Mouse (Mus musculus): ENCODE results near the gene Manba. TPM values are rescaled to one million over a fixed set of nuclear protein-coding genes. Genes with fewer than 3 reads are reported as not detected.

Gene Manba
- polyA plus RNA-seq, 1 experiment from 2014 or later: 9.2 TPM

DNA sequence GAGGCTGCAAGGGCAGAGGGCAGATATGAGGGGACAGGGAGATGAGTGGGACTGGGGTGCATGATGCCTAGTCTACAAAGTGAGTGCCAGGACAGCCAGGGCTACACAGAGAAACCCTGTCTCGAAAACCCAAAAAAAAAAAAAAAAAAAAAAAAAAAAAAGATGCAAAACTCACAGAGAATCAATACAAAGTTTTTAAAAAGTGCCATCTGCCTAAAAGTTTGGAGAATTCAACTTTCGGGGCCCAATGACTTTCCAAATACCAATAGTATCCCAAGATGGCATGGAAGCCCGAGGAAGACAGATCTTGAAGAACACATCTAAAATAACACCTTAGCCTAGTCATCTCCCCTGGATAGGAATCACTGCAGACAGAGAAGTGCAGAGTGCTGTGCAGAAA, 112.9 kb downstream of the Manba start:
- Histone ChIP-seq H3K4me2 (replicated peaks; ENCODE audit: low read depth, low read length) (no peak overlapping the region), H3K4me1 (ENCODE audit: insufficient read depth, low read depth, low read length) (0 out of 2 replicates have a peak, but pooled peaks cover 3% of the 10 kb centered on the region), H3K4me3 (ENCODE audit: low read depth, low read length) (no peak overlapping the region), H3K27me3 (replicated peaks; ENCODE audit: insufficient read depth, low read length) (no peaks in the 10 kb centered on the region), H3K36me3 (ENCODE audit: insufficient read depth, low read length) (peaks cover 36% of the 10 kb centered on the region; the same call in 1 of the 2 replicates), H3K27ac (ENCODE audit: low read length) (no peak overlapping the region), H3K9ac (replicated peaks; ENCODE audit: low read depth) (no peak overlapping the region), H3K9me3 (ENCODE audit: low read length) (no peaks in the 10 kb centered on the region)
- TF ChIP-seq CTCF (IDR thresholded peaks at IDR 0.05) (no peak), EP300 (IDR thresholded peaks at IDR 0.05) (no peak)
- ATAC-seq: no peak
- 76% methylated on average over 3 of the region's 3 CpGs for WGBS
- DNase-seq (ENCODE audit: low spot score): no peak

DNA sequence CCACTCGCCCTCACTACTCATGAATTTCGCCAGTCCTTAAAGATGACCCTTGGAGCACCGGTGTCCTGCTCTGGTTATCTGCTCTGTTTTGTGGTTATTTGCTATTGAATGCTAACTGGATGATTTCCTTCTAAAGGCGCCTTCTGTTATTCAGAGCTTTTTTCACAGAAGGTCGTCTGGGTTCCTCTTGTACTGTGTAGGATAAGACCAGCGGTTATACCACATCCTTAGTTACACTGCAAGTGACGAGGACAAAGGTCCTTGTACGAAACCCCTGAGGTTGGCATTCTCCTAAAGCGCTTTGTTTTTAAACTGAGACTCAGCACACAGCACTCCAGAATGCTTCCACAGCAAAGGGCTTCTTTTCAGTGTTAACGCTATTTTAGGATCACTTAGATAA, 117.3 kb downstream of the Manba start:
- no peaks in the 10 kb centered on the region for H3K27me3 ChIP-seq (replicated peaks; ENCODE audit: insufficient read depth, low read length)
- 0 out of 2 replicates have a peak, but pooled peaks cover 2% of the 10 kb centered on the region for H3K4me1 ChIP-seq (ENCODE audit: insufficient read depth, low read depth, low read length)
- DNase-seq (ENCODE audit: low spot score) (no peak), ATAC-seq (no peak)
- H3K4me2 ChIP-seq (replicated peaks; ENCODE audit: low read depth, low read length): no peak overlapping the region
- no peak overlapping the region for H3K9ac ChIP-seq (replicated peaks; ENCODE audit: low read depth)
- H3K36me3 ChIP-seq (ENCODE audit: insufficient read depth, low read length): peaks cover 33% of the 10 kb centered on the region; the same call in 1 of the 2 replicates
- no peak overlapping the region for H3K27ac ChIP-seq (ENCODE audit: low read length)
- no peak overlapping the region for H3K4me3 ChIP-seq (ENCODE audit: low read depth, low read length)
- 80% methylated on average over 10 of the region's 10 CpGs for WGBS
- TF ChIP-seq CTCF (IDR thresholded peaks at IDR 0.05): no peak
- no peak for TF ChIP-seq EP300 (IDR thresholded peaks at IDR 0.05)
- no peaks in the 10 kb centered on the region for H3K9me3 ChIP-seq (ENCODE audit: low read length)

GRCm38 (mm10) chr3:135604626-135605417, 119.4 kb downstream of the Manba start:
- H3K27me3 ChIP-seq (replicated peaks; ENCODE audit: insufficient read depth, low read length): no peaks in the 10 kb centered on the region
- 62% methylated on average over 10 of the region's 10 CpGs for WGBS
- H3K27ac ChIP-seq (ENCODE audit: low read length): 0 out of 2 replicates have a peak overlapping the region, but pooled peaks have one; percentile 27
- ATAC-seq (peak; percentile 27; the same call in 1 of the 2 replicates), DNase-seq (ENCODE audit: low spot score) (peak; percentile 23)
- H3K9me3 ChIP-seq (ENCODE audit: low read length): no peaks in the 10 kb centered on the region
- H3K4me3 ChIP-seq (ENCODE audit: low read depth, low read length): no peak overlapping the region
- H3K4me2 ChIP-seq (replicated peaks; ENCODE audit: low read depth, low read length): no peak overlapping the region
- 0 out of 2 replicates have a peak, but pooled peaks cover 2% of the 10 kb centered on the region for H3K4me1 ChIP-seq (ENCODE audit: insufficient read depth, low read depth, low read length)
- no peak overlapping the region for H3K9ac ChIP-seq (replicated peaks; ENCODE audit: low read depth)
- no peak for TF ChIP-seq CTCF (IDR thresholded peaks at IDR 0.05)
- TF ChIP-seq EP300 (IDR thresholded peaks at IDR 0.05): no peak
- H3K36me3 ChIP-seq (ENCODE audit: insufficient read depth, low read length): peaks cover 40% of the 10 kb centered on the region

- H3K27me3 ChIP-seq (replicated peaks; ENCODE audit: insufficient read depth, low read length): no peaks in the 10 kb centered on the region
- peak overlapping the region; percentile 22; the same call in 1 of the 2 replicates for H3K27ac ChIP-seq (ENCODE audit: low read length)
- no peak overlapping the region for H3K4me2 ChIP-seq (replicated peaks; ENCODE audit: low read depth, low read length)
- H3K9me3 ChIP-seq (ENCODE audit: low read length): no peaks in the 10 kb centered on the region
- no peak for TF ChIP-seq CTCF (IDR thresholded peaks at IDR 0.05)
- no peak for TF ChIP-seq EP300 (IDR thresholded peaks at IDR 0.05)
- WGBS: 42% methylated on average over 4 of the region's 4 CpGs
- H3K4me1 ChIP-seq (ENCODE audit: insufficient read depth, low read depth, low read length): 0 out of 2 replicates have a peak, but pooled peaks cover 2% of the 10 kb centered on the region
- ATAC-seq (peak; percentile 45; the same call in 1 of the 2 replicates), DNase-seq (ENCODE audit: low spot score) (peak; percentile 36)
- H3K9ac ChIP-seq (replicated peaks; ENCODE audit: low read depth): no peak overlapping the region
- H3K36me3 ChIP-seq (ENCODE audit: insufficient read depth, low read length): peaks cover 36% of the 10 kb centered on the region
- no peak overlapping the region for H3K4me3 ChIP-seq (ENCODE audit: low read depth, low read length)
These were observed 120.1 kb downstream of the Manba start for GRCm38 (mm10) chr3:135605474-135605873.

DNA sequence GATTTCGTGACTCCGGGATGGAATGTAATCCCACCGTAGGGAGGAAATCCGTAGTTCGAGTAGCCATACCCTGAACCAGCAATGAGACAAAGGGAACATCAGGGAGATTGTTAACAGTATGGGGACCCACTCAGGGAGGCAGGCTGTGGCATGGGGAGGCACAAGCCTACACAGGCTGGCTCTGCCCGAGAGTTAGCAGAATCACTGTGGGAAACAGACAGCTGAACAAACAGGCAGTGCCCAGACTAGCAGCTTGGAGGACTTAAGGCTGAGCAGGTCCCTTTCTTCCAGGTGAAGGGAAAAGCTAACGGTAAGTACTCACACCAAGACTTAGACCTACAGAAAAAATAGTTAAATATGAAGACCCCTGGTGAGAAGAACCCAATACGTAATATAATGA, 121.2 kb downstream of the Manba start:
- Histone ChIP-seq H3K9me3 (ENCODE audit: low read length) (no peaks in the 10 kb centered on the region), H3K4me3 (ENCODE audit: low read depth, low read length) (no peak overlapping the region), H3K36me3 (ENCODE audit: insufficient read depth, low read length) (peaks cover 31% of the 10 kb centered on the region), H3K27me3 (replicated peaks; ENCODE audit: insufficient read depth, low read length) (no peaks in the 10 kb centered on the region), H3K9ac (replicated peaks; ENCODE audit: low read depth) (no peak overlapping the region), H3K27ac (ENCODE audit: low read length) (no peak overlapping the region), H3K4me1 (ENCODE audit: insufficient read depth, low read depth, low read length) (0 out of 2 replicates have a peak, but pooled peaks cover 2% of the 10 kb centered on the region), H3K4me2 (replicated peaks; ENCODE audit: low read depth, low read length) (no peak overlapping the region)
- ATAC-seq (no peak), DNase-seq (ENCODE audit: low spot score) (no peak)
- TF ChIP-seq CTCF (IDR thresholded peaks at IDR 0.05): no peak
- no peak for TF ChIP-seq EP300 (IDR thresholded peaks at IDR 0.05)
- 86% methylated on average over 8 of the region's 8 CpGs for WGBS

GRCm38 (mm10) chr3:135607021-135607420, 121.6 kb downstream of the Manba start:
- DNase-seq (ENCODE audit: low spot score): peak; percentile 24
- Histone ChIP-seq H3K27ac (ENCODE audit: low read length) (no peak overlapping the region), H3K9ac (replicated peaks; ENCODE audit: low read depth) (no peak overlapping the region), H3K27me3 (replicated peaks; ENCODE audit: insufficient read depth, low read length) (no peaks in the 10 kb centered on the region), H3K4me2 (replicated peaks; ENCODE audit: low read depth, low read length) (peak overlapping the region; percentile 45), H3K4me1 (ENCODE audit: insufficient read depth, low read depth, low read length) (0 out of 2 replicates have a peak, but pooled peaks cover 2% of the 10 kb centered on the region), H3K4me3 (ENCODE audit: low read depth, low read length) (no peak overlapping the region), H3K36me3 (ENCODE audit: insufficient read depth, low read length) (peaks cover 27% of the 10 kb centered on the region), H3K9me3 (ENCODE audit: low read length) (no peaks in the 10 kb centered on the region)
- whole genome bisulfite sequencing: 46% methylated on average over 9 of the region's 9 CpGs
- ATAC-seq: no peak; the same call in none of the 2 replicates
- TF ChIP-seq EP300 (IDR thresholded peaks at IDR 0.05): no peak
- TF ChIP-seq CTCF (IDR thresholded peaks at IDR 0.05): no peak

All from lung, postnatal 0 days (tissue).